Mouse (Mus musculus): Measurements from ENCODE around the gene Grk4.

Gene Grk4

GRCm38 (mm10) chr5:34659686-34660590, at the start of gene Grk4, which contains the start of gene Nop14:
Gene Grk4, plus strand, starts transcription at chr5:34660379.
Gene Nop14, minus strand, starts transcription at chr5:34660148.
- in situ Hi-C loops (cut with MboI, MseI): no loop called here

DNA sequence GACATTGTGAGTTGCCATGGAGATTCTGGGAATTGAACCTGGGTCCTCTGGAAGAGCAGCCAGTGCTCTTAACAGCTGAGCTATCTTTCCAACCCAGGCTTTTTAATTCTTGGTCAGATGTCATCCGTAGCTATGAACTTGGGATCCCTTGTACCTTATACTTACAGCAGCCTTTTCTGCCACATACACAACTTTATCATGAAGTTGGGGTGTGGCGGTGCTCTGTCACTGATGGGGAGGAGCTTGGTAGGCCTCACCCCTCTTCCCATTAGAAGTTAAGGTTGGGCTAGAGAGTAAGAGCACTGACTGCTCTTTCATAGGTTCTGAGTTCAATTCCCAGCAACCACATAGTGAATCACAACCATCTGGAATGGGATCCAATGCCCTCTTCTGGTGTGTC, 27.2 kb upstream of the Grk4 start:
- in situ Hi-C loops (cut with MboI, MseI): loop anchor here (10.0 kb wide), 1 partner anchor 58 kb away; the partner anchor contains the start of gene Add1

DNA sequence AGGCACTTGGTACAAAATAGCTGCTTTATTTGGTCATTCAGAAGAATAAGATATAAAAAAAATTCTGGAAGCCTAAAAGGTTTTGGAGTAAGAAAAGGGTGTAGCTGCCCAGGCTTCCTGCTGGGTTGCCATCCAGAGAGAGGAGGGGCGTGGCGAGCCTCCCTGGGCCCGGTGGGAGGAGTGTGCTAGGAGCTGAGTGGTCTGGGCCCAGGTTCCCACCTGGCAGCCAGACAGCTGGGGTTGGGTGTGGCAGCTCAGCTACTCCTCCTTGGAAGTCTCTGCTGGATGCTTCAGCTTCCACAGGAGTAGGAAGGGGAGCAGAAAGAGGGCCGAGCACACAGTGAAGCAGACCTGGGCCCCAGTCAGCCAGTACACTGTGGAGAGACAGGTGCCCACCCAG, 26.5 kb upstream of the Grk4 start:
- in situ Hi-C loops (cut with MboI, MseI): loop anchor here (10.0 kb wide), 1 partner anchor 59 kb away; the partner anchor contains the start of gene Add1

- in situ Hi-C loops (cut with MboI, MseI): loop anchor here (5.0 to 10.0 kb wide), 2 partner anchors 60 to 83 kb away; partner anchors contain the start of gene Add1
Measured at GRCm38 (mm10) chr5:34634746-34635400, 25.3 kb upstream of the Grk4 start.

DNA sequence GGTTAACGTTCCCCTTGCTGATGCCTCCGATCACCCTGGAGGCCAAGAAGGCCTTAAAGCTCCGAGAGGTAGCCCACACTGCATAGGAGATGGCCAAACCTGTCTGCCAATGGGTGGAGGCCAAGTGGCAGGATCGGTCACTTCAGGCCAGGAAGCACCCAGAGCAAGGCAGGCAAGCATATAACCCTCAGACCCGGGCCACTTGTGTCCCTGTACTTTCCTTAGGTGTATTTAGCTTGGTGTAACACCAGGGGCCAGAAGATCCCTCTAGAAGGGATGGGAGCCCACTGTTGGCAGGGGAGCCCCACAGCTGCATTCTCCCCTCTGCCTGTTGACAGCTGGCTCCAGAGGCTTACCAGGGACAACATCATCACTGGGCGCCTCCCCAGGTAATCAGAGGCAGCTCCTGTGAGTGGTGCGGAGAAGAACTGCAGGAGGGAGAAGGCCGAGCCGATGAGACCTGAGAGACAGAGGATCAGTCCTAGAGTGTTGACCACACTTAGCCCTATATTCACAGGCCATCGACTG, 24.4 kb upstream of the Grk4 start:
- in situ Hi-C loops (cut with MboI, MseI): loop anchor here (5.0 to 10.0 kb wide), 2 partner anchors 61 to 83 kb away; partner anchors contain the start of gene Add1

- in situ Hi-C loops (cut with MboI, MseI): loop anchor here (5.0 to 10.0 kb wide), 2 partner anchors 62 to 84 kb away; partner anchors contain the start of gene Add1
Measured at GRCm38 (mm10) chr5:34636481-34637287, 23.5 kb upstream of the Grk4 start, which contains the start of gene Mfsd10. Gene Mfsd10, minus strand, starts transcription at chr5:34637212.

GRCm38 (mm10) chr5:34637591-34638156, 22.5 kb upstream of the Grk4 start:
- in situ Hi-C loops (cut with MboI, MseI): loop anchor here (5.0 to 10.0 kb wide), 2 partner anchors 63 to 85 kb away; partner anchors contain the start of gene Add1

GRCm38 (mm10) chr5:34641991-34642390, 18.2 kb upstream of the Grk4 start:
- in situ Hi-C loops (cut with MboI, MseI): no loop called here

DNA sequence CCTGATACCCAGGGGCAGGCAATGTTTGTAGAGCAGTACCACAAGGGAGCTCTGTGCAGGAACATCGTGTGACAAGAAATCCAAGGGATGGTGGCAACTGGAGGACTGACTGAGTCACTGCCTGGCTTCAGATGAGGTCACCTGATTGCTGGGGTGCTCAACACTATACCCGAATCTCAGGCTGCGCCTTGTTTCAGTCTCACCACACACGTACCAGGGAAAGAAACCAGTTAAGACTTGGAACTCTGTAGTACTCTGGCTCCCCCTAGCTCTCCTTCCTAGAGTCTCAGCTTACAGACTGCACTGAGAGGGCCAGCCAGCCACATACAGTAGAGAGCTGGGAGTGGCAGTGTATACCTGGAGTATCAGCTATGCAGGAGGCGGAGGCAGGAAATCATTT, 17.2 kb upstream of the Grk4 start:
- in situ Hi-C loops (cut with MboI, MseI): no loop called here

DNA sequence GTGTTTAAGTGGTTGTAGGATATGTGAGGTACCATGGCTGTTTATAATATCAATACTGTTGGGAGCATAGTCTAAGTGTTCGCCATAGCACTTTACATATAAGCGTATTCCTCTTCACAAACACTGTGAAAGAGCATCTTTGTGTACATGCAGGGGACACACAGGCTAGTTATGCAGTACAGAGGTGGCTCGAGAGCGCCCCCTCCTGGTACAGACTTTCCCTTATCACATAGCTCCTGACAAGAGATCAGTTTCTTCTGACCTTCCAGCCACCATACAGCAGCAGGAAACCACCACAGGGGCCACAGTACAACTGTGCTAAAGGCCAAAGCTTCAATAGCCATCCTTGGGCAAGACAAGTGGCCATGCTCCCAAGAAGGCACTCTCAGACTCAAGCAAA, 12.6 kb upstream of the Grk4 start:
- in situ Hi-C loops (cut with MboI, MseI): loop anchor here (5.0 kb wide), 1 partner anchor 125 kb away; no protein-coding TSS in a partner anchor

DNA sequence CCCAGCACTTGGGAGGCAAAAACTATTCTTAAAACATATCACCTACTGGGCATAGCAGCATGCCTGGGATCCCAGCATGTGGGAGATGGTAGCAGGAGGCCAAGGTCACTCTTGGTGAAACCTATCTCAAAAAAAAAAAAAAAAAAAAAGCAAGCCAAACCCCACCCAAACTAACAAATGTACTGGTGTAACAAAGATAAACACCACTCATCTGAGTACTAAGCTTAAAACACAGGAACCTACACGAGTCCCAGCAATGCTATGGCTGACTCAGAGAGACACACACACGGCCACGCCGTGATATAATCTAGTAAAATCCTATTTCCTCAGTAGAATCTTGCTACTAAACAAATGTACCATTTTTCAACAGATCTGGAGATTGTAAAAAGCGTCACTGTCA, 7.2 kb upstream of the Grk4 start:
- in situ Hi-C loops (cut with MboI, MseI): no loop called here

GRCm38 (mm10) chr5:34654881-34655280, 5.3 kb upstream of the Grk4 start:
- in situ Hi-C loops (cut with MboI, MseI): no loop called here

GRCm38 (mm10) chr5:34657556-34657955, 2.6 kb upstream of the Grk4 start:
- in situ Hi-C loops (cut with MboI, MseI): no loop called here

DNA sequence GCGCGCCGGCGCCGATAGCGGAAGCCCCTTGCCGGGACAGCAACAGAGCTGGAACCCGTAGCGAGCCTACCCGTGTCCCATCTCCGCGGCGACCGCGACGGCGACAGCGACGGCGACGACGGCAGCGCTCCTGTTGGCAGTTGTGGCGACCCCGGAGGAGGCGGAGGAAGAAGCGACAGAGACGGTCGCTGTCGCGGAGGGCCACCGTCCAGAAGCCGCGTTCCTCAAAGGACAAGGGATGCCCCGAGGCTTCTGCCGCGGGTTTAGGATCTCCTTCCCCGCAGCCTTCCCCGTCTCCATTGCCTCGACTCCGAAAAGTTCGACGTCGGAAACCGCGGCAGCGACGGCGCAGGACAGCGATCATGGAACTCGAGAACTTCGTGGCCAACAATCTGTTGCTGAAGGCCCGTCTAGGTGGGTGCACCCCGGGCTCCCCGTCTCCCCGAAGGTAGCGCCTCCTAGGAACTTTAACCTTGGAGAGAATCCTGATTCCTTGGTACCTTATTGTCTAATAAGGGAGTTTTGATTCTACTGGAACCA, 482 bp downstream of the Grk4 start:
- in situ Hi-C loops (cut with MboI, MseI): no loop called here

GRCm38 (mm10) chr5:34661909-34662308, 1.7 kb downstream of the Grk4 start:
- in situ Hi-C loops (cut with MboI, MseI): no loop called here

GRCm38 (mm10) chr5:34663231-34663630, 3.1 kb downstream of the Grk4 start:
- in situ Hi-C loops (cut with MboI, MseI): no loop called here

DNA sequence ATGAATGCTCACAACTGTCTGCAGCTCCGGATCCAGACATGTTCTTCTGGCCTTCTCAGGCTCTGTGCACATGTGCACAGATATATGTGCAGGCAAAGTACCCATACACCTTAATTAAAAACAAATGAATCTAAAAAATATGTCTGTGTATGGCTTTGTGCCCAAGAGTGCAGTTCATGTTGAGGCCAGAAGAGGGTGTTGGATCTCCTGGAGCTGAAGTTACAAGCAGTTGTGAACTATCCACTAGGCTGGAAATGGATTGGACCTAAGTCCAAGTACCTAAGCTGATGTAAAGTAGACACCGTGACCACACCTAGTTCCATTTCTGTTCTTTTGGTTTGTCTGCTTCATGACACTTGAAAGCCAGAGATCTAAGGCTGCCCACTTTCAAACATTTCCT, 9.3 kb downstream of the Grk4 start:
- in situ Hi-C loops (cut with MboI, MseI): no loop called here

DNA sequence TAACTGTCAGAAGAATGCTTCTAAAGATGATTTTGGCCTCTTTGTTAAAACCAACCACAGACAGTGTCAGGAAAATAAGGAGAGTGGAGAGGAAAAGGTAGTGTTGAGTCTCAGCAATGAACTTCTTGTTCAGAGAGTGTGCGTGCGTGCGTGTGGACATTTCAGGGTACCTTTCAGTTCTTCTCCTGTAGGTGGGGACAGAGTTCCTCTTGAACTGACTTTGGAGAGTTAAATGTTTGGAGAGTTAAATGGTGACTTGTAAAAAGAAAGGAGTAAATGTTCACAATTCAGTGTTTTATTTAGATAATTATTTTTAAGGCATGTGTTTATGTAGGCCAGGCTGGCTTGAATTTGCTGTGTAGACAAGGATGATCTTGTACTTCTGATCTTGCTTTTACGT, 10.1 kb downstream of the Grk4 start:
- in situ Hi-C loops (cut with MboI, MseI): no loop called here

- in situ Hi-C loops (cut with MboI, MseI): no loop called here
Measured at GRCm38 (mm10) chr5:34689868-34690267, 29.7 kb downstream of the Grk4 start.

DNA sequence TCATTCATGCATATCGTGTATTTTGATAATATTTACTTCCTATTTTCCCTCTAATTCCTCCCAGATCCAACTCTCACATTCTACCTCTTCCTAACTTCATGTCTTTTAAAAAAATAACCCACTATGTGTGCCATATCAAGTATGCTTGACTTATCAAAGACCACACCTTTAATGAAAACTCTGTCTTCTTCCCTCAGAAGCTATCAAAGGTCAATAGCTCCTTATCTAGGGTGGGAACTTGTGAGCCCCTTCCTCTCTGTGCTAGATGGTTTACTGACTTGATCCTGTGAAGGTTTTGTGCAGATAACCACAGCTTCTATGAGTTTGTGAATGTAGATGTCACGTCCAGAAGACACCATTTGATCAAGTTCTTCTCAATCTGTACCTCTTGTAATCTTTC, 32.6 kb downstream of the Grk4 start:
- in situ Hi-C loops (cut with MboI, MseI): no loop called here
